Mouse (Mus musculus): ENCODE measurements at regions not wholly inside any gene's neighbourhood (a gene's known extent, or its start where the extent isn't known, plus 50 kb on each side); places are given as distances from the start of the nearest gene placed in this dataset.
"Not testable (repeated sequence)": the region's sequence is repeated elsewhere in the genome, so short reads cannot be mapped to it uniquely, and the experiment has no call there.

- DNase-seq, result peak; percentile 3 to 4
These were observed 1509.9 kb upstream of the Pcdh7 start for GRCm38 (mm10) chr5:56207877-56208276.

DNA sequence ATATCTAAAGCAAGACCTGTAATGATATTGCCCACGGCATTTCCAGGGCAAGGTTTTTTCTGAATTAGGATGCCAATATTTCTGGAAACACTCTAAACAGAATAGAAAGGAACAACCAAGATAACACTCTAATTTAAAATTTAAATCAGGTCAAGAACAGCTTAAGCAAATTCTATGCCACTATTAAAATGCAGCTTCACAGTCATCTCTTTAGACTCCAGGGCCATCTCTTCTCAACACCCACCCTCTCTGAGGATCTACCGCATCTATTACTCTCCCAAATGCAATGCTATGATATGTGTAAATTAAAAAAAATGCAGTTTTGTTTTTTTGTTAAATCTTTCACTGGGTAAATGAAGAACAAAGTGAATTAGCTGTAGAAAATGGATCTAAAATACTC lies 1501.9 kb upstream of the Pcdh7 start:
- DNase-seq, result no peak

DNA sequence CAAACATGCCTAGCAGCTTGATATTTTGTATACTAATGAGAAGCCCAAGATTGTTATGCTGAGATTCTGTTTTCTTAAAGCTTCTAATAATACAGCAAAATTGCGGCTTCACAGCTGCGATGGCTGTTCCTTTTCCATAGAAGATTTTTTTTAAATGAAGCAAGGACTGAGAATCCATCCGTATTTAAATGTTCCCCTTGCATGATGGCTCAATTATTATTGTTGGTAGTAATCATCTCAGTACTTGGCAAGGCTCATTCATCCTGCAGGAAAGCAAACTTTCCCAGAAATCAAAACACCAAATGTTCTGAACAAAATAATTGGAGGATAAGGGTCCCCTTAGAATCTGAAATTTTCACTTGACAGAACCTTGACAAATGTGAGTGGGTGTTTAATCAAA lies 1451.6 kb upstream of the Pcdh7 start:
- DNase-seq, result no peak

GRCm38 (mm10) chr5:56291666-56292065 lies 1426.1 kb upstream of the Pcdh7 start:
- DNase-seq, result not testable (repeated sequence)
